Mouse (Mus musculus): ENCODE results near the gene Ogt.

Gene Ogt

DNA sequence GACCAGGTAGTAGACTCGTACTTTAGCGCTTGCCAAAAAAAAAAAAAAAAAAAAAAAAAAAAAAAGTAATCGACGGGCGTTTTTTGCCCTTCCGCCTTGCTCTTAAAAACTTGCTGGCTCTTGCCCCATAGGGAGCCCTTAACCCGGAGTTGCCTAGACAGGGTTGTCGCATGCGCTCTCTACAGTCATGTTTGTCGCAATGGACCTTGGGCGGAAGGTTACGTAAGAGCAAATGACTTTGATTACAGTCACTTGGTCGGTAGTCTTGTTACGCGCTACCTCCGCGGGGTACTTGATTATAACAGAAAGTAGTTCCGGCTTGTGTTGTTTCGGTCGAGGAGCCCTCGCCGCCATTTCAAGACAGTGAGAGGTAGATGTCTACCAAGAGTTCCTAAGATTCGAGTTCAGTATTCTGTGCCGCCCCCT, at the start of gene Ogt:
Ogt (plus strand) TSS at position 320 of the 426 bp plus-strand sequence.
- DNase-seq (ENCODE audit: low read depth, low spot score): peak; percentile 82

DNA sequence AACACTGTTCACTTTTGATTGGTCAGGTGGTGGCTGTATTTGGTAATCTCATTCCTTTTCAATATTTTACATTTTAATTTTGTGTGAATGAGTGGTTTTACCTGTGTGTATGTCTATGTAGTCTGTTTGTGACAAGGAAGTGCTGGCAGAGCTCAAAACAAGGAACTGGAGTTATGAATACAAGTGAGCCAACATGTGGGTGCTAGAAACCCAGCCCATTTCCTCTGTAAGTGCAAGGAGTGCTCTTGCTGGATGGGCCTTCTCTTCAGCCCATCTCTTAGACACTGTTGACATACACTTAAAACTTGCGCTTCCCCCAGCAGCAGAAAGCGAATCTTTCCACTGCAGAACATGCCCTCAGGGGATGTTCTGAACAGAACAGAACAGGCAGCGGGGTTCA, 23.7 kb upstream of the Ogt start:
- DNase-seq (ENCODE audit: low read depth, low spot score): no peak

DNA sequence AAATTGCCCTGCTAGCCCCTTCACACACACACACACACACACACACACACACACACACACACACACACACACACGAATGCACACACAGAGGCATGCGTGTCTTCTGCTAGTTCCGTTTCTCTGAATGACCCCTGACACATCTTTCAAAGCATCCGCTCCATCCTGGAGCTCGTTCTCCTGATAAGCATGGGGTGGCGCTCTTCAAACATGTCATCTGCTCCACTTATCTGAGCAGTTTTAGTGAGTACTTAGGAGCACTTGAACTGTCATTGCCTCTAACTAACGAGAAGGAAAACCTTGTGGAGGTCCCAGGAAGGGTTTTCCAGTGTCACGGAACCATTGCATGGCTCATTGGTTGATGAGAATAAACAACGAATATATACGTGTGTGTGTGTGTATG, 22.0 kb upstream of the Ogt start:
- DNase-seq (ENCODE audit: low read depth, low spot score): no peak

DNA sequence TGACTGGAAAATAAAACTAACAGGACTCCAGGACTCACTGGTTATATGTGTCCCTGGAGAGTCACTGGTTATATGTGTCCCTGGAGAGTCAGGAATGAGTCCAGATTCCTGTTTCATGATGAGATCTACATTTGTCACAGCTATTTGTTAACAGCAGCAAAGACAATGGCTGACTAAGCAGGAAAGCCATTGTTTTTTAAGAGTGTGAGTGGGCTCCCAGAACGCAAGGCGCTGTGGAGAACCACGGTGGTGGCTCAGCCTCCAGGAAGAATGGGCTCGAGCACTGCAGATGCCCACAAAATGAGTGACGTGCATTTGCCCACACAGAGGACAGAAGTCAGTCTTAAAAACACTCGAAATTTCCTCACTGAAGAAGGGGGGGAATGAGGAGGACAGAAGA, 19.5 kb upstream of the Ogt start:
- no peak for DNase-seq (ENCODE audit: low read depth, low spot score)

DNA sequence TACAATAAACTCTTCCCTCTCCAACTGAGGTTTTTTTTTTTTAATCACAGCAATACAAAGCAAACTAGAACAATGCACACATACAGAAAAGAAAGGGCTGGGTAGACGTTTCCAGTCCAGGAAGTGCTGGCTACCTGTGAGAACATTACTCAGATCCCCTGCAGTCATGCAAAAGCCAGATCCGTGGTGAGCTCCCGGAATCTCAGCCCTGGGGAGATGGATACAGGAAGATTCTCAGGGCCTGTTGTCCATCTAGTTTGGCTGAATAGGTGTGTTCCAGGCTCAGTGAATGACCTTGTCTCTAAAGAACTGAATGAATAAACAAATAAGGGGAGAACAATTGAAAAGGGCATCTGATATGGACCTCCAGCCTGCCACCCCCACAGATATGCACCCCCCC, 17.3 kb upstream of the Ogt start:
- no peak for DNase-seq (ENCODE audit: low read depth, low spot score)

DNA sequence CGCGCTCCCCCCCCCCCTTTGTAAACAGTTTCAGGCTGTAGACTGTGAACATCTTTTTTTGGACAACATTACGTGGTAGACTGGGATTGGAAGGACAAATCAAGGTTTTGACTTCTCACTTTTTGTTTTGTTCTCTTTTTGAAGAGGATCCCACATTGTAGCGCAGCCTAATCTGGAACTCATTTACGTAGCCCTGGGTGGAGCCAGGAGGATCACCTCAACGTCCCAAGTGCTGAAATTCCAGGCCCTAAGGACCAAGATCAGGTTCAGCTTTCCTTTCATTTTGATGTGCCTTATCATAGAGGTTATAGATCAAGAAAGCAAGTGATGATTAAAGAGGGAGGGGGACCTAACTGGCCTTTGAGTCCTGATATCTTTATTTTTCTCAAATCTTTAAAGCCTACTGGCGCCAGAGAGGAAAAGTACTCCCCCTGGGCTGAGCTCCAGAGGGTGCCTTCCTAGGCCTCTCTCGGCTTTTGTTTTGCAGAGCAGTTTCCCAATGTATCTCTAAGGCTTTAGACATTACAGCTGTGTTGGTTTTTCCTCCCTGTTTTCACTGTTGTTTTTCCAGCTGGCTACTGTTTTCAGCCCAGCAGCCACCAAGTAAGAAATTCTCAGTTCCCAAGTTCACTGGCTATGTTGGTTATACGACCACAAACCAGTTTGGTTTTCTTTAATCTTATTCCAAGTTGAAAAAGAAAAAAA, 2.9 kb upstream of the Ogt start:
- DNase-seq (ENCODE audit: low read depth, low spot score): no peak

DNA sequence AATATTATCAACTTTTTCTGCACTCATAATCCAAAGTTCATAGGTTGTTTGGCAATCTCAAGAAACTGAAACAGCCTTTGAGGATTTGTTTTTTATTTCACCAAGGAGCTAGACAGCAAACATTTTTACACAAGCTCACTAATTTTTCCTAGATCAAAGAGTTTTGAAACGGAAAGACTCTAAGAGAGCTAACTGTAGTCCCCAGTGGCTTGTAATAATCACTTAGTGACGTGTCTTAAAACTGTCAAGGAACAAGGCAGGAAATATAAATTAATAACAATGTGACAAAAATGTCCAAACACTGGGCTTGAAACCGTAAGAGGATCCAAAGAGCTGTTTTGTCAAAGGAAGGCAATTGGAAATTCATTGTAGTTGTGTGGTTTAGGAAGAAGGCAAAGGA, 1.0 kb upstream of the Ogt start:
- no peak for DNase-seq (ENCODE audit: low read depth, low spot score)

DNA sequence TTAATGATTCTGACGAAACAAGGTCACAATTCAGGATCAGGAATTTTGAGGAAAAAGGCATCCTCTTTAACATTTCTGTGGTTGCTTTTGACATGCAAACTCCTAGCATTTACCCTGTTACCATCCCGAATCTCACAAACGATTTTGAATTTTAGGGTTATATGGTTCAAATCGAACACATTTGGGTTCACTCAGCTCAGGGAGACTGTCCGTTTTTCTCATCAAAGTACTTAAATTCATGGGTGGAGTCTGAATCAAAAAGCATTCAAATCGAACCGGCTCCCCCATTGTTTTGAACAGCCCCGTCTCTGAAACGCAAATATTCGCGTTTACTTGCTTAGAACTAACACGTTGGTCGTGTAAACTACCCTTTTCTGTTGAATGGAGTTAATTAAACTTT, 554 bp upstream of the Ogt start:
- DNase-seq (ENCODE audit: low read depth, low spot score): no peak

DNA sequence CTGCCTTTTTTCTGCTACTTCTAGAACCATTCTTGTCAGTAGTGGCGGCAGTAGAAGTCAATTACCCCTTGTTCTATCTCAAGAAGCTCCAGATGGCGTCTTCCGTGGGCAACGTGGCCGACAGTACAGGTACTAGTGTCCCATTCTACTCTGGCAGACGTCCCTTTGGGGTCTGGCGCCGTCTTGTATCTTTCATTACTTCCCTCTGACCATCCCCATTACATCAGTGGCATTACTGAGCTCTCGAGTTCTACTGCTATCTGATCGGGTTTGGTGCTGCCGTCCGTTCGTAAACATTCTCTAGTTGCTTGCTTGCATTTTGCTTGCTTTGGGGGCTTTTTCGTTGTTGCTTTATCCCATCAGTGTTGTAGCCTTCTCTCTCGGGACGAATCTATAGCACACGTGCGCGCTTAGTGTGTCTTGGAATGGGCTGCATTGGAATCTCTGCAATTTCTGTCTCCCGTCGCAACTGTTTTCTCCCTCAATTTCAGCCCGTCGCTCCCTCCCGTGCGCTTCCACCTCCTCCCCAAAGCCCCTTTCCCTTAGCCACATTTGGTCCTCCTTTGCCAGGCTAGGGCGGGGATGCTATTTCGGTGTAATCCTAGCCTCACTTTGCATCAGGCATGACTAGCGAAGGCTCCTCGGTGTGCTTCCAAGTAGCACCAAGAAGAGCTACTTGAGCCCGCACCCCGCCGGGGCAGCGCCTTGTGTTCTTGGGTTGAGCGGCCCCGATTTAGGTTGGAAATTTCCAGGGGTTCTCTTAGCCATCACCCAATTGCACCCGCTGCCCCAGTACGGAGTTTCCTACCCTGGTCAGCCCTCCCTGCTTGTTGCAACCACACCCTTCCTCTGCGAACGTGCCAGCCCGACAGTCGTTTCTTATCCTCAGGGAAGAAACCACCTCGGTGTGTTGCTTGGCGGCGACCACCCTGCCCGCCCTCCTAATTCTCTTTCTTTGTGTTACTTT, 617 bp downstream of the Ogt start:
- DNase-seq (ENCODE audit: low read depth, low spot score): peak; percentile 15

DNA sequence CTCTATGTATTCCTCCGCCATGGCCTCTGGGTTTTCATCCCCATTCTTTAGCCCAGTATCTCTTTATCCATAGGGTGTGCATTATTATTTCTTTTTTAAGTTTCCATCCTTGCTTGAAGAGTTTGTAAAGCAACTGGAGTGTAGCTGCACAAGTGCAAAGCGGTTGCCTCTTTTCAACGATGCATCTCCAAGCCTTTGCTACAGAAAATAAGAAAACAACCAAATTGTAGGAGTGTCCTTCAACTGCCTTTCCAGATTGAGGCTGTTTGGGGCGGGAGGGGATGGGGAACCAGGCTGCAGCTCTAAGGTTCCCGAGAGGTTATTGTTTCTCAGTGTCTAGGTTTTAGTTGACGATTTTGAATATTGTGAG, 1.3 kb downstream of the Ogt start:
- no peak for DNase-seq (ENCODE audit: low read depth, low spot score)

DNA sequence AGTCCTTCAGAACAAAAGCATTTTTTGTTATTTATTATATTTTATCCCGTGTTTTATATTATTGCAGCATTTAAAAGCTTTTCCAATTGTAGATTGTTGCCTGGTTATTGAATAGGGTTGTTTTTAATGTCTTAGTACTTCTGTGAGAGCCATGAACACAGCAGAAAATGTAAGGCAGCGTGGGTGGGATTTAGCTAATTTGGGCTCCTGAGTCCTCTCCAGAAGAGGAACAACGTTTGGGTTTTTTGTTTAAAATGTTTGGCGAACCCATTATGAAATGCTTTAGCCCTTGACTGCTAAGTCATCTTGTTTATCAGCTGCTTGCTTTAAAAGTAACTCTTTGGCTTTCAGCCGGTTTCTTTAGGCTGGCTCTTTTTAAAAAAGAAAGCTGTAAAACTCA, 2.2 kb downstream of the Ogt start:
- DNase-seq (ENCODE audit: low read depth, low spot score): no peak

DNA sequence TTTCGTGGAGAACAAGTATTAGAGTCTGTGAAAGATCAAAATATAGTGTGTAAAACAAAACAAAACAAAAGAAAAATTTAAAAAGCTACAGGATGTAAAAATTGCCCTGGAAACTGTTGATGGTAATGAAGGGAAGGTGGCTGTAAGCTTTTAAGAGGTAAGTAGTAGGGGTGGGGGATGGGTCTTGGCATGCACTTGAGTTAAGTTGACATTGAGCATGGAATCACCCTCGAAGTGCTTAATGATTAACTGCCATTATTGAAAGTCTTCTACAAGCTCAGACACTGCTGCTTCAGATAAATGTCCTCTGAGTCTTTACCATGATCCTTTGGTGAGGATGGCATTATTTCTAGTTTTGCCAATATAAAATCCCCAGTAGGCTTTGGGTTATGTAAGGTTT, 5.4 kb downstream of the Ogt start:
- no peak for DNase-seq (ENCODE audit: low read depth, low spot score)

DNA sequence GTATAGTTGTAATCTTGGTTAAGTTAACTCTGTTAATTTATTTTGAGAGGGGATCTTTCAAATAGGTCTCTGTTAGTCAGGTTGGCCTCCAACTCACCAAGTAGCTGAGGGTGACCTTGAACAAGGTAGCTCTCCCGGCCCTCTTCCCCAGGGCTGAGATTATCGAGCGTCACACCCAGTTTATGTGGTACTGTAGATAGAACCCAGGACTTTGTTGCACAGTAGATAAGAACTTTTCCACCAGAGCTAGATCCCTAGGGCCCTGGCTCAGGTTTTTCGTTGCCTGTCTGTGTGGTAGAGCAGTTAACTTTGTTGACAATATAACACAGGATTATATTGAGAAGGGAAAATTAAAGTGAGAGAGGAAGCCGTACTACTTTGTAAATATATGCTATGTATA, 6.8 kb downstream of the Ogt start:
- no peak for DNase-seq (ENCODE audit: low read depth, low spot score)

DNA sequence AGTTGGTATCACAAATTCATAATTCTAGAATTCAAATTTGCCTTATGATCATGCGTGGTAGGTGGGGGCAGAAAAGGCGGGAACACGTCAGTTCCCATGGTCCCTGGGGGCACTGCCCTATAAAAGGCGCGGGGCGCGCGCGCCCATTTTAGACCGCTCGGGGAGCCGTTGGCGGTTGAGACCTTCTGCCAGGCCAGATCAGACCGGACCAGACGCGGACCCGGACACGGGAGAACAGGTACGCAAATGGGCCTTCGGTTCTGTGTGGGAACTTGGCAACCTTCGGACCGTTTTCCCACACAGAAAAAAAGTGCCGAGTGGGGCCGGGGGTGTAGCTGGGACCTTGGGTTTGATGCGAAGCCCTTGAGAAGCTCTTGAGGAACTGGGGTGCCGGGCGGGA, 55.8 kb downstream of the Ogt start:
- no peak for DNase-seq (ENCODE audit: low read depth, low spot score)

DNA sequence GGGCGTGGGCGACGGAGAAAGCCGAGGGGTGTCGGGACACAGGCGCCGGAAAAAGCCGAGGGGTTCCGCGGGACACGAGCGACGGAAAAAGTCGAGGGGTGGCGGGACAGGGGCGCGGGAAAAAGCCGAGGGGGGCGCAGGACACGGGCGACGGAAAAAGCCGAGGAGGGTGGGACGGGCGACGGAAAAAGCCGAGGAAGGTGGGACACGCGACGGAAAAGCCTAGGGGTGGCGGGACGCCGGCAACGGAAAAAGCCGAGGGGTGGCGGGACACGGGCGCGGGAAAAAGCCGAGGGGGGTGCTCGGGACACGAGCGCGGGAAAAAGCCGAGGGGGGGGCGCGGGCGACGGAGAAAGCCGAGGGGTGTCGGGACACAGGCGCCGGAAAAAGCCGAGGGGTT, 57.7 kb downstream of the Ogt start:
- DNase-seq (ENCODE audit: low read depth, low spot score): no peak

DNA sequence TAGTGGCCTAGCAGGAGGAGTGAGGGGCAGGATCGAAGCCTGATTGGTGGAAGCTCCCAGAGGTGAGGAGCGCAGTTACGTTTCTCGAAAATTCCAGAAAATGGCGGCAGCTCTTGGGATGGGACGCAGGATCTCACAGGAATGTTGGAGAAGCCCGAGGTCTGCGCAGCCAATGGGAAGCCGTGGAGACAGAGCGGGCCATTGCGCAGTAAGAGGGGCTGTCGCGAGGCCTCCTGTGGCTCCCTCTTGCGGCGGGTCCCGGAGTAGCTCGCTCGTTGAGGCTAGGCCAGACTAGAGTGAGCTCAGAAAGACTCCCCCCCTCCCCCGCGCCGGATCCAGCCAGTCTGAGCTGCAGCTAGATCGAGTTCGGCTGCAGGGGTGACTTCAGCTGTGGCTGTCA, 58.4 kb downstream of the Ogt start:
- DNase-seq (ENCODE audit: low read depth, low spot score): no peak

DNA sequence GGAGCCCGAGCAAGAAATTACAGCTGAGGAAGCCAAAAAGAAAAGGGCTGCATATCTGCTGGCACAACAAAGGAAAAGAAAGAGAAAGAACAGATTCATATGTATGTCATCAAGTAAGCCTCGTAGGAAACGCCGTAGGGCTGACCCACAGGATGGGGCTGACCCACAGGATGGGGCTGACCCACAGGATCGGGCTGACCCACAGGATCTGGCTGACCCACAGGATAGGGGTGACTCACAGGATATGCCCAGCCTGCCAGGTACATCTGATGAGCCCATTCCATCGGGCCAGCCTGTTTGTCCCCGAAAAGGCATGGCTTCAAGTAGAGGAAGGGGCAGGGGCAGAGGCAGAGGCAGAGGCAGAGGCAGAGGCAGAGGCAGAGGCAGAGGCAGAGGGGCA, 65.3 kb downstream of the Ogt start:
- no peak for DNase-seq (ENCODE audit: low read depth, low spot score)

DNA sequence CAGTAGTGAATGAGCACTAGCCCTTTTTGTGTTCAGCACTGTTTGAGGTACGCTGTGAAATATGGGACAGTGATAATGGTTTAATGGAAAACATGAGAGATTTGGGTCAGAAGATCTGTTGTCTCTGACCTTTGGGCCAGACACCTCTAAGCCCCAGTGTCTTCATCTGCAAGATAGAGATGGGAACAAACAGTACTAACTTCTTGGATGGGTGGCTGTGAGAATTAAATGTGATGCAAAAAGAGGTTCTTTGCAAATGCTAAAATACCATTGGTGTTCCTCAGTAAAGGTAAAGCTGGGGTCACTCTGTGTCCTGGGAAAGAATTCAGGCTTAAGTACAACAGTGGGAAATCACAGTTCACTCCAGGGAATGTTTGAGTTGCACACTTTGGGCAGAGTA, 80.5 kb downstream of the Ogt start:
- no peak for DNase-seq (ENCODE audit: low read depth, low spot score)

DNA sequence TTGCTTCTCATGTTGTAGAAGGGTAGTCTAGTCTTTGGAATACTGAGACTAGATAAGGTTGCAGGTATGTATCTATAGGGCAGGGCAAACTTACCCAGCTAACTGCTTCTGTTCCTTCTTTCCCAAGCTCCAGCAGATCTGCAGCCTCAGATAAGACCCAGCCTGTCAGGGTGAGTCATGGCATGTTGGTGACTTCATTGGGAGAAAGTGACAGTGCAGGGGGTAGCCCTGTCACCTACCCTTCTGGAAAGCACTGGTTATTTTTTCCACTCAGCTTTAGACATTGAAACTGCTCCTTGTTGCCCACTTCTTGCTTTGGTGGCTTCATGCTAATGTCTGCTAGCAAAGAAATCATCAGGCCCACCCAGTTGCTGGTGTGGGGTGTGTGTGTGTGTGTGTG, 90.2 kb downstream of the Ogt start:
- DNase-seq (ENCODE audit: low read depth, low spot score): no peak

DNA sequence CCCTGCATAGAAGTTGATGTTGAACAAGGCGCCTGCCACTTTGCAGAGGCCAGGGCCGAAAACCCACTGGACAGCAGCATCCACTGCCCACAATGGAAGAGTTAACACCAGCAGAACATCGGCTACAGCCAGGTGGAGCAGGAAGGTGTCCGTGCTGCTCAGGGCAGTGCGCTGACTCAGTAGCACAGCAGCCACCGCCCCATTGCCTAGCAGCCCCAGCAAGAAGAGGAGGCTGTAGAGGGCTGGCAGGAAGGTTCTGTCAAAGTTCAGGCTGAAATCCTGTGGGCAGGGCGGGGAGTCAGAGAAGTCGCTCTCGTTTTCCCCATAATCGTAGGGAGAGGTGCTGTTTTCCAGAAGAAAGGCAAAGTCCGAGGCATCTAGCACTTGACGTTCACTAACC, 92.8 kb downstream of the Ogt start:
- no peak for DNase-seq (ENCODE audit: low read depth, low spot score)

DNA sequence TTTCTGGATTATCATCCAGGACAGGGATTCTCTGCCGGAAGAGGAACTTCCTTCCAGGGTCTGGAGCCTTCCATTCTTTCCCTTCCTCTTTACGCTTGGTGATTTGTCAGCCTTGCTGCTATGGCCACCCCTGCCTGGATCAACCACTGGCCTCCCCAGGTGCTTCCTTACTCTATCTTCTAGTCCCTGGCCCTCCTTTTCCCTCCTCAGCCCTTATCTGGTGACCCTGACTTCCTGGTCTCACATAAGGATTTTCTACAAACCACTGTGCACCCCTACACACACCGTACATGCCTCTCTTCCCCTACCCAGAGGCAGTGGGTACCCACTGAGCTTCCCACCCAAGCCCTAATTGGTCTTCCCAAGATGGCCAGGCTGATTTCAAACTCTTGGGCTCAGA, 93.4 kb downstream of the Ogt start:
- no peak for DNase-seq (ENCODE audit: low read depth, low spot score)

DNA sequence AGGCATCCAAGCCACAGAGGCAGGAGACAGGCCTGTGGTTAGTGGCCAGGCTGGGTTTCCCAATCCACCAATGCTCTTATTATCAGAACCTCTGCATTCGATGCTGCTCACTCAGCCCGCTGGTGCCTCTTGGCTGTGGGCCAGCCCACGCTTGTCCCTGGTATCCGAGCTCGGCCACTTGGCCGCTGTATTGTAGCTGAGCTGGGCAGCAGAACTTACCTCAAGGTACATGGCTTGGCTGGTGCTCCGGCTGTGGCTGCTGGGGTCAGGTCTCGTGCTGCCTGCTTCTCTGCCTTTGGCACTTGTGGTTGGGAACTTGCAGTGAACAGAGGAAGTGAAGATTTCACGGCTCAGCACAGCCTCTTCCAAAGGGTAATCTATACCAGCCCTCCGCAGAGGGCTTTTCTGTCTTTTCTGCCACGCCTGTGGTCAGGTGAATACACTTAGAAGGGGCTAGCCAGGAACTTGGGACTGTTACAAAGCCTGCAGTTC, 94.0 kb downstream of the Ogt start, which contains the start of gene Cxcr3:
Cxcr3 (minus strand) TSS at position 442 of the 492 bp plus-strand sequence.
- DNase-seq (ENCODE audit: low read depth, low spot score): no peak

All from retina, adult 2 months (tissue).